Mouse (Mus musculus): Measurements from ENCODE around the gene Olfr1116. TPM values are rescaled to one million over a fixed set of nuclear protein-coding genes. Genes with fewer than 3 reads are reported as not detected.
"Not testable (repeated sequence)": the region's sequence is repeated elsewhere in the genome, so short reads cannot be mapped to it uniquely, and the experiment has no call there.

The Olfr1116 gene
- polyA plus RNA-seq (2015; fragmentation: Nextera tagmentation; extraction: Ambion mirVana): not detected in 2 replicates

DNA sequence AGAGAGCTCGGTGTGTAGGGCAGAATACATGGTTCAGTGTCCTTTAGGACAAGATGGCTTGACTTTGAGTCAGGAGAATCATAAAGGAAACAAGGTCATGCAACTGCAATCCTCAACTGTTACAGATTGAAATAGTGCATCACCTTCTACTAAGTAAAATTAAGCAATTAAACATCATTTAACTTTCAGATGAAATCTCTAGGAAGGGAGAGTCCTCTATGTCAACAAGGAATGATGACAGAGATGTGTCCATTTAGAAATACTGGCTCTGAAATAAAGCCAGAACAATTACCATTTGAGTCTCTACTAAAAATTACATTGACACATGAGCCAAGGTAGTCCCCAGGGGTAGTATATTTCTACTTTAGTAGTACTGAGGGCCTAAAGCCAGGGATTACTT, at the start of gene Olfr1116:
Olfr1116 (plus strand) TSS at position 301 of the 400 bp plus-strand sequence.
- no peak within 1 kb of the TSS for H3K4me2 ChIP-seq (ENCODE audit: low read length)
- no peak for ATAC-seq
- H3K9ac ChIP-seq (replicated peaks; ENCODE audit: low read depth, low read length): no peak within 1 kb of the TSS
- no peak within 1 kb of the TSS for H3K4me3 ChIP-seq (replicated peaks; ENCODE audit: low read length)
- no peaks in the 10 kb centered on the region for H3K4me1 ChIP-seq (replicated peaks; ENCODE audit: control insufficient read depth, insufficient read depth, low read length)
- H3K27ac ChIP-seq (ENCODE audit: low read length): no peak within 1 kb of the TSS
- 89% methylated on average over 1 of the region's 1 CpGs for WGBS
- no peaks in the 10 kb centered on the region for H3K36me3 ChIP-seq (ENCODE audit: control insufficient read depth, insufficient read depth)
- no peaks in the 10 kb centered on the region for H3K27me3 ChIP-seq (replicated peaks; ENCODE audit: control insufficient read depth, insufficient read depth, low read length)
- no peaks in the 10 kb centered on the region for H3K9me3 ChIP-seq (ENCODE audit: control insufficient read depth, low read length)

- H3K36me3 ChIP-seq (ENCODE audit: control insufficient read depth, insufficient read depth): no peaks in the 10 kb centered on the region
- H3K27ac ChIP-seq (ENCODE audit: low read length): no peak within 1 kb of the TSS
- no peaks in the 10 kb centered on the region for H3K4me1 ChIP-seq (replicated peaks; ENCODE audit: control insufficient read depth, insufficient read depth, low read length)
- WGBS: 82% methylated on average over 2 of the region's 2 CpGs
- H3K4me3 ChIP-seq (replicated peaks; ENCODE audit: low read length): no peak within 1 kb of the TSS
- no peak within 1 kb of the TSS for H3K9ac ChIP-seq (replicated peaks; ENCODE audit: low read depth, low read length)
- no peaks in the 10 kb centered on the region for H3K27me3 ChIP-seq (replicated peaks; ENCODE audit: control insufficient read depth, insufficient read depth, low read length)
- no peak for ATAC-seq
- no peaks in the 10 kb centered on the region for H3K9me3 ChIP-seq (ENCODE audit: control insufficient read depth, low read length)
- no peak within 1 kb of the TSS for H3K4me2 ChIP-seq (ENCODE audit: low read length)
Measured at GRCm38 (mm10) chr2:87247713-87248112, 19.6 kb upstream of the Olfr1116 start, which contains the start of gene Olfr1115. Olfr1115 (plus strand) TSS chr2:87248013.

DNA sequence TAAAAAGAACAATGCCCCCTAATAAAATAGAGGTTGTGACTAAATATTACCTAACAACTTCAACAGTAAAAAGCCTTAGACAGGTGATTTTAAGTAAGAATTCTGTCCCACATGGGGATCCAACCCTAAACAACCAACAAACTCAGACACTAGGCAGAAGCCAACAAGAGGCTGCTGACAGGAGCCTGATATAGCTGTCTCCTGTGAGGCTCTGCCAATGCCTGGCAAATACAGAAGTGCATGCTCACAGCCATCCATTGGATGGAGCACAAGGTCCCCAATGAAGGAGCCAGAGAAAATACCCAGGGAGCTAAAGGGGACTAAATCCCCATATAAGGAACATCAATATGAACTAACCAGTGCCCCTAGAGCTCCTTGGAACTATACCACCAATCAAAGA, 26.6 kb downstream of the Olfr1116 start:
- ATAC-seq; H3K27ac ChIP-seq (ENCODE audit: low read length); H3K36me3 ChIP-seq (ENCODE audit: control insufficient read depth, insufficient read depth); H3K9me3 ChIP-seq (ENCODE audit: control insufficient read depth, low read length); H3K9ac ChIP-seq (replicated peaks; ENCODE audit: low read depth, low read length); H3K27me3 ChIP-seq (replicated peaks; ENCODE audit: control insufficient read depth, insufficient read depth, low read length); H3K4me2 ChIP-seq (ENCODE audit: low read length); H3K4me1 ChIP-seq (replicated peaks; ENCODE audit: control insufficient read depth, insufficient read depth, low read length); H3K4me3 ChIP-seq (replicated peaks; ENCODE audit: low read length): not testable (repeated sequence)

DNA sequence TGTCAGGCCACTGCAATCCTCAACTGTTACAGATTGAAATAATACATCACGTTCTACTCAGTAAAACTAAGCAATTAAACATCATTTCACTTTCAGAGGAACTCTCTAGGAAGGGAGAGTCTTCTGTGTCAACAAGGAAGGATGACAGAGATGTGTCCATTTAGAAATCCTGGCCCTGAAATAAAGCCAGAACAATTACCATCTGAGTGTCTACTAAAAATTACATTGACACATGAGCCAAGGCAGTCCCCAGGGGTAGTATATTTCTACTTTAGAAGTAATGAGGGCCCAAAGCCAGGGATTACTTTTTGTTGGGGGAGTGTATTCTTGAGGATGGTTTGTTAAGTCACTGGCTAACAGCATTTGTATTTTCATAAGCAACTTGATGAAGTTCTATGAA, 39.9 kb downstream of the Olfr1116 start, which contains the start of gene Olfr1118:
Olfr1118 (plus strand) TSS at position 301 of the 400 bp plus-strand sequence.
- H3K27me3 ChIP-seq (replicated peaks; ENCODE audit: control insufficient read depth, insufficient read depth, low read length): no peaks in the 10 kb centered on the region
- H3K4me2 ChIP-seq (ENCODE audit: low read length): no peak within 1 kb of the TSS
- no peak within 1 kb of the TSS for H3K27ac ChIP-seq (ENCODE audit: low read length)
- no peak for ATAC-seq
- H3K9ac ChIP-seq (replicated peaks; ENCODE audit: low read depth, low read length): no peak within 1 kb of the TSS
- no peaks in the 10 kb centered on the region for H3K36me3 ChIP-seq (ENCODE audit: control insufficient read depth, insufficient read depth)
- H3K4me1 ChIP-seq (replicated peaks; ENCODE audit: control insufficient read depth, insufficient read depth, low read length): no peaks in the 10 kb centered on the region
- H3K4me3 ChIP-seq (replicated peaks; ENCODE audit: low read length): no peak within 1 kb of the TSS
- H3K9me3 ChIP-seq (ENCODE audit: control insufficient read depth, low read length): no peaks in the 10 kb centered on the region
- 77% methylated on average over 1 of the region's 1 CpGs for WGBS

Small RNA genes within 50 kb of the gene (microRNA-seq; reads per million reads assigned to microRNA genes)
- gene Gm27438: not detected

Other genes starting within 250 kb of the Olfr1116 start
- not detected in 2 replicates for gene Olfr1104, start 240.5 kb upstream of the Olfr1116 start, polyA plus RNA-seq (2015; fragmentation: Nextera tagmentation; extraction: Ambion mirVana)
- gene Olfr1105, start 231.0 kb upstream of the Olfr1116 start, polyA plus RNA-seq (2015; fragmentation: Nextera tagmentation; extraction: Ambion mirVana): not detected in 2 replicates
- gene Olfr1106, start 215.3 kb upstream of the Olfr1116 start, polyA plus RNA-seq (2015; fragmentation: Nextera tagmentation; extraction: Ambion mirVana): not detected in 2 replicates
- not detected in 2 replicates for gene Olfr1107, start 191.7 kb upstream of the Olfr1116 start, polyA plus RNA-seq (2015; fragmentation: Nextera tagmentation; extraction: Ambion mirVana)
- not detected in 2 replicates for gene Olfr1109, start 171.5 kb upstream of the Olfr1116 start, polyA plus RNA-seq (2015; fragmentation: Nextera tagmentation; extraction: Ambion mirVana)
- gene Olfr259, start 153.0 kb upstream of the Olfr1116 start, polyA plus RNA-seq (2015; fragmentation: Nextera tagmentation; extraction: Ambion mirVana): not detected in 2 replicates
- not detected in 2 replicates for gene Olfr1110, start 127.2 kb upstream of the Olfr1116 start, polyA plus RNA-seq (2015; fragmentation: Nextera tagmentation; extraction: Ambion mirVana)
- gene Olfr1111, start 114.9 kb upstream of the Olfr1116 start, polyA plus RNA-seq (2015; fragmentation: Nextera tagmentation; extraction: Ambion mirVana): not detected in 2 replicates
- gene Olfr1112, start 79.7 kb upstream of the Olfr1116 start, polyA plus RNA-seq (2015; fragmentation: Nextera tagmentation; extraction: Ambion mirVana): not detected in 2 replicates
- gene Olfr1113, start 58.6 kb upstream of the Olfr1116 start, polyA plus RNA-seq (2015; fragmentation: Nextera tagmentation; extraction: Ambion mirVana): not detected in 2 replicates
- gene Olfr1115, start 19.5 kb upstream of the Olfr1116 start, polyA plus RNA-seq (2015; fragmentation: Nextera tagmentation; extraction: Ambion mirVana): not detected in 2 replicates
- not detected in 2 replicates for gene Olfr1118, start 40.0 kb downstream of the Olfr1116 start, polyA plus RNA-seq (2015; fragmentation: Nextera tagmentation; extraction: Ambion mirVana)
- not detected in 2 replicates for gene Olfr1120, start 87.3 kb downstream of the Olfr1116 start, polyA plus RNA-seq (2015; fragmentation: Nextera tagmentation; extraction: Ambion mirVana)
- not detected in 2 replicates for gene Olfr1121, start 102.4 kb downstream of the Olfr1116 start, polyA plus RNA-seq (2015; fragmentation: Nextera tagmentation; extraction: Ambion mirVana)
- gene Olfr1122, start 118.3 kb downstream of the Olfr1116 start, polyA plus RNA-seq (2015; fragmentation: Nextera tagmentation; extraction: Ambion mirVana): not detected in 2 replicates
- gene Olfr1123, start 149.1 kb downstream of the Olfr1116 start, polyA plus RNA-seq (2015; fragmentation: Nextera tagmentation; extraction: Ambion mirVana): not detected in 2 replicates
- 0.09 TPM in 1 of 2 replicates, not detected in the other for gene Olfr1124, start 162.7 kb downstream of the Olfr1116 start, polyA plus RNA-seq (2015; fragmentation: Nextera tagmentation; extraction: Ambion mirVana)
- not detected in 2 replicates for gene Olfr1126, start 186.4 kb downstream of the Olfr1116 start, polyA plus RNA-seq (2015; fragmentation: Nextera tagmentation; extraction: Ambion mirVana)
- not detected in 2 replicates for gene Pramel7, start 229.6 kb downstream of the Olfr1116 start, polyA plus RNA-seq (2015; fragmentation: Nextera tagmentation; extraction: Ambion mirVana)
- not detected in 2 replicates for gene Pramel6, start 239.0 kb downstream of the Olfr1116 start, polyA plus RNA-seq (2015; fragmentation: Nextera tagmentation; extraction: Ambion mirVana)